Mouse (Mus musculus) CH12.LX (cell line): Measurements from ENCODE around the gene H1foo. TPM values are rescaled to one million over a fixed set of nuclear protein-coding genes. Genes with fewer than 3 reads are reported as not detected.

Experiments
- DNase-seq: peaks from one replicate; pipeline ENCODE4 v3.0.0-alpha.2; 2013; ENCODE audit errors: extremely low read depth
- H3K27ac ChIP-seq: 2 replicates; pipeline ENCODE4 v1.5.1; 2012; ENCODE audit warnings: low read depth, mild to moderate bottlenecking, control low read depth, moderate library complexity; ENCODE audit not compliant: insufficient read depth
- H3K27me3 ChIP-seq: replicated peaks from 2 replicates; pipeline ENCODE3; 2012; ENCODE audit warnings: inconsistent platforms
- H3K36me3 ChIP-seq, 2 experiments: replicated peaks in 1 of 2; 2 replicates each; pipeline versions ENCODE3 to v1.6.1; 2012; ENCODE audit warnings: inconsistent platforms in 1 of 2, low read length in 1 of 2, mild to moderate bottlenecking in 1 of 2, mixed read lengths in 1 of 2, moderate library complexity in 1 of 2; ENCODE audit not compliant: control insufficient read depth in 1 of 2, insufficient read depth in 1 of 2
- H3K4me1 ChIP-seq, 2 experiments: 2 replicates each; pipeline ENCODE4 v1.6.1; 2012; ENCODE audit warnings: inconsistent platforms in 1 of 2, moderate library complexity in 1 of 2; ENCODE audit not compliant: insufficient read depth in 2 of 2, control insufficient read depth in 1 of 2
- H3K4me2 ChIP-seq: 2 replicates; pipeline ENCODE4 v1.6.1; 2012; ENCODE audit warnings: low read depth, mild to moderate bottlenecking, control low read depth; ENCODE audit not compliant: poor library complexity, insufficient read depth, severe bottlenecking
- H3K4me3 ChIP-seq, 3 experiments: fragments of 150-350 bp in 1 of 3; sonication (generic) in 1 of 3; replicated peaks in 1 of 3; 2 replicates each; pipeline versions ENCODE3 to v1.5.1; 2011 to 2012; ENCODE audit warnings: low read depth in 2 of 3, low read length in 2 of 3, mild to moderate bottlenecking in 2 of 3, moderate library complexity in 2 of 3, control low read depth in 1 of 3, improper control_type of control experiment in 1 of 3, inconsistent platforms in 1 of 3, mixed read lengths in 1 of 3; ENCODE audit not compliant: poor library complexity in 1 of 3
- H3K79me2 ChIP-seq: replicated peaks from 2 replicates; pipeline ENCODE4 v1.6.1; 2012; ENCODE audit warnings: mild to moderate bottlenecking, moderate library complexity; ENCODE audit not compliant: control insufficient read depth, poor library complexity, insufficient read depth, severe bottlenecking; ENCODE audit errors: extremely low read depth
- H3K9ac ChIP-seq: 2 replicates; pipeline ENCODE4 v1.6.1; 2012; ENCODE audit warnings: low read depth, mild to moderate bottlenecking, control low read depth, moderate library complexity; ENCODE audit not compliant: insufficient read depth
- H3K9me3 ChIP-seq: replicated peaks from 2 replicates; pipeline ENCODE3; 2012; ENCODE audit warnings: low read length, inconsistent platforms, mixed read lengths
- CHD1 ChIP-seq: IDR thresholded peaks from 2 replicates; pipeline ENCODE4 v1.6.1; 2012; ENCODE audit warnings: low read depth, low read length, improper control_type of control experiment, inconsistent platforms
- CTCF ChIP-seq, 2 experiments: IDR thresholded peaks in 1 of 2; conservative IDR thresholded peaks in 1 of 2; 2 replicates each; pipeline ENCODE4 v1.5.1; 2011 to 2012; ENCODE audit warnings: low read depth in 2 of 2, low read length in 2 of 2, improper control_type of control experiment in 1 of 2, inconsistent platforms in 1 of 2, mild to moderate bottlenecking in 1 of 2, moderate library complexity in 1 of 2
- E2F4 ChIP-seq: IDR thresholded peaks from 2 replicates; pipeline ENCODE4 v1.6.1; 2011; ENCODE audit warnings: low read depth, low read length, improper control_type of control experiment; ENCODE audit not compliant: insufficient replicate concordance
- EP300 ChIP-seq: IDR thresholded peaks from 2 replicates; pipeline ENCODE4 v1.6.1; 2011; ENCODE audit warnings: low read length, improper control_type of control experiment
- ETS1 ChIP-seq: conservative IDR thresholded peaks from 2 replicates; pipeline ENCODE4 v1.6.1; 2012; ENCODE audit warnings: low read depth, mild to moderate bottlenecking, inconsistent platforms, low read length, improper control_type of control experiment, moderate library complexity
- GABPA ChIP-seq: IDR thresholded peaks from 2 replicates; pipeline ENCODE4 v1.6.1; 2012; ENCODE audit warnings: low read depth, low read length, improper control_type of control experiment, inconsistent platforms; ENCODE audit not compliant: insufficient replicate concordance
- HCFC1 ChIP-seq: IDR thresholded peaks from 2 replicates; pipeline ENCODE4 v1.6.1; 2012; ENCODE audit warnings: low read depth, mild to moderate bottlenecking, inconsistent platforms, low read length, improper control_type of control experiment
- JUN ChIP-seq: IDR thresholded peaks from 2 replicates; pipeline ENCODE4 v1.6.1; 2011; ENCODE audit warnings: low read depth, mild to moderate bottlenecking, low read length, improper control_type of control experiment, moderate library complexity; ENCODE audit not compliant: insufficient read depth
- JUND ChIP-seq: conservative IDR thresholded peaks from 2 replicates; pipeline ENCODE4 v1.6.1; 2011; ENCODE audit warnings: low read depth, low read length, improper control_type of control experiment
- KAT2A ChIP-seq: IDR thresholded peaks from 2 replicates; pipeline ENCODE4 v1.6.1; 2012; ENCODE audit warnings: low read length, improper control_type of control experiment, inconsistent platforms; ENCODE audit not compliant: insufficient replicate concordance
- MAFK ChIP-seq: IDR thresholded peaks from 2 replicates; pipeline ENCODE4 v1.6.1; 2011; ENCODE audit warnings: low read length, improper control_type of control experiment; ENCODE audit not compliant: insufficient replicate concordance
- MYC ChIP-seq: IDR thresholded peaks from 2 replicates; pipeline ENCODE4 v1.6.1; 2011; ENCODE audit warnings: low read depth, mild to moderate bottlenecking, improper control_type of control experiment, low read length
- NELFE ChIP-seq: IDR thresholded peaks from 2 replicates; pipeline ENCODE4 v1.6.1; 2011; ENCODE audit warnings: low read depth, low read length, improper control_type of control experiment
- PAX5 ChIP-seq: IDR thresholded peaks from 2 replicates; pipeline ENCODE4 v1.6.1; 2012; ENCODE audit warnings: low read length, inconsistent platforms, mixed read lengths
- POLR2A ChIP-seq: IDR thresholded peaks from 2 replicates; pipeline ENCODE4 v1.6.1; 2011; ENCODE audit warnings: low read depth, mild to moderate bottlenecking, improper control_type of control experiment, low read length
- RAD21 ChIP-seq: IDR thresholded peaks from 2 replicates; pipeline ENCODE4 v1.6.1; 2011; ENCODE audit warnings: low read depth, mild to moderate bottlenecking, low read length, improper control_type of control experiment, moderate library complexity
- RCOR1 ChIP-seq: conservative IDR thresholded peaks from 2 replicates; pipeline ENCODE4 v1.6.1; 2012; ENCODE audit warnings: low read depth, mild to moderate bottlenecking, inconsistent platforms, low read length, improper control_type of control experiment
- SIN3A ChIP-seq: IDR thresholded peaks from 2 replicates; pipeline ENCODE4 v1.6.1; 2012; ENCODE audit warnings: low read length, improper control_type of control experiment, inconsistent platforms
- SMC3 ChIP-seq: IDR thresholded peaks from 2 replicates; pipeline ENCODE4 v1.6.1; 2011; ENCODE audit warnings: low read depth, low read length, improper control_type of control experiment
- TBP ChIP-seq: conservative IDR thresholded peaks from 2 replicates; pipeline ENCODE4 v1.6.1; 2011; ENCODE audit warnings: low read depth, low read length, improper control_type of control experiment
- TCF12 ChIP-seq: IDR thresholded peaks from 2 replicates; pipeline ENCODE4 v1.6.1; 2014; ENCODE audit warnings: low read depth, mild to moderate bottlenecking, inconsistent platforms, low read length, improper control_type of control experiment
- dilution Hi-C: fragments of 300-500 bp; cut with MboI; formaldehyde crosslinking; loops from 2 replicates; pipeline ENCODE4 v1.14.3; 2020; ENCODE audit warnings: low sequenced_read_pairs; ENCODE audit not compliant: extremely low pct_unique_long_range_greater_than_20kb, extremely low pct_ligation_motif_present
- in situ Hi-C: fragments of 300-500 bp; cut with MboI; formaldehyde crosslinking; loops from 3 replicates; pipeline ENCODE4 v1.14.3; 2019; ENCODE audit warnings: low sequenced_read_pairs, low pct_ligation_motif_present, low pct_unique_long_range_greater_than_20kb, mixed read lengths
- polyA plus RNA-seq: library from polyadenylated mRNA; unstranded; fragments of >175 nt; gene quantifications from 2 replicates; pipeline ENCODE4 v1.2.1, GENCODE M21; 2012; ENCODE audit warnings: low read depth; ENCODE audit not compliant: insufficient read length
- total RNA-seq, 2 experiments: library from RNA; depleted of rRNA; stranded (reverse); fragments of 300-350 nt in 1 of 2; fragments of >200 nt in 1 of 2; gene quantifications; 2 replicates each; pipeline ENCODE4 v1.2.3; 2012 to 2014

H1foo gene
- total and polyA plus RNA-seq, 3 experiments: 0.77 to 1.0 (median 0.89) TPM

GRCm38 (mm10) chr6:115962439-115963085 lies 17.8 kb downstream of the H1foo start:
- dilution Hi-C loops: no loop called here
- in situ Hi-C loops: no loop called here
- Histone ChIP-seq H3K4me1 (peaks cover 3 to 40% of the 10 kb centered on the region in 2 experiments; a peak in 2 of 4 replicates), H3K9ac (no peak overlapping the region), H3K4me3 (no peak overlapping the region), H3K27ac (no peak overlapping the region), H3K9me3 (no peaks in the 10 kb centered on the region), H3K36me3 (peaks cover 88 to 97% of the 10 kb centered on the region in 2 experiments), H3K79me2 (no peaks in the 10 kb centered on the region), H3K27me3 (no peaks in the 10 kb centered on the region), H3K4me2 (no peak overlapping the region)
- DNase-seq: no peak
- TF ChIP-seq CTCF (conservative IDR thresholded peaks at IDR 0.05 in 1 of 2, IDR thresholded peaks at IDR 0.05 in 1 of 2; ENCODE audit: low read depth in 2 of 2, low read length in 2 of 2) (peak in 1 of 2 experiments; percentile 49; a peak in 2 of 4 replicates), SMC3 (peak; percentile 48), EP300 (no peak), MAFK (no peak), RAD21 (peak; percentile 22)

GRCm38 (mm10) chr6:115963656-115964055 lies 18.9 kb downstream of the H1foo start:
- no peak for TF ChIP-seq SMC3
- no peak for TF ChIP-seq MAFK
- no peak for TF ChIP-seq RCOR1
- TF ChIP-seq JUND: no peak
- no peak for TF ChIP-seq TBP
- TF ChIP-seq CTCF (conservative IDR thresholded peaks at IDR 0.05 in 1 of 2, IDR thresholded peaks at IDR 0.05 in 1 of 2; ENCODE audit: low read depth in 2 of 2, low read length in 2 of 2): no peak
- no peak for TF ChIP-seq PAX5
- no peak for TF ChIP-seq GABPA
- TF ChIP-seq KAT2A: no peak
- TF ChIP-seq HCFC1: no peak
- TF ChIP-seq NELFE: no peak
- no peak for TF ChIP-seq SIN3A
- TF ChIP-seq EP300: no peak
- TF ChIP-seq JUN: no peak
- no peak for TF ChIP-seq TCF12
- TF ChIP-seq CHD1: no peak
- TF ChIP-seq MYC: no peak
- no peak for TF ChIP-seq E2F4
- TF ChIP-seq ETS1: no peak
- no peak for TF ChIP-seq POLR2A
- TF ChIP-seq, all 38 proteins: peak for 0
- peaks cover 89 to 97% of the 10 kb centered on the region in 2 experiments for H3K36me3 ChIP-seq
- dilution Hi-C loops: no loop called here

More at GRCm38 (mm10) chr6:115963656-115964055, 18.9 kb downstream of the H1foo start:
- Histone ChIP-seq H3K9ac (no peak overlapping the region), H3K4me3 (no peak overlapping the region), H3K9me3 (no peaks in the 10 kb centered on the region), H3K4me1 (peaks cover 3 to 37% of the 10 kb centered on the region in 2 experiments; a peak in 2 of 4 replicates), H3K27me3 (no peaks in the 10 kb centered on the region), H3K27ac (no peak overlapping the region), H3K79me2 (no peaks in the 10 kb centered on the region), H3K4me2 (no peak overlapping the region)
- DNase-seq: no peak
- in situ Hi-C loops: no loop called here
